Mouse (Mus musculus) heart, adult 11 months (tissue): ENCODE measurements at regions not wholly inside any gene's neighbourhood (a gene's known extent, or its start where the extent isn't known, plus 50 kb on each side); places are given as distances from the start of the nearest gene placed in this dataset.
"Not testable (repeated sequence)": the region's sequence is repeated elsewhere in the genome, so short reads cannot be mapped to it uniquely, and the experiment has no call there.

Experiments used
- DNase-seq: peaks from one replicate; pipeline ENCODE4 v3.0.0; 2022

DNA sequence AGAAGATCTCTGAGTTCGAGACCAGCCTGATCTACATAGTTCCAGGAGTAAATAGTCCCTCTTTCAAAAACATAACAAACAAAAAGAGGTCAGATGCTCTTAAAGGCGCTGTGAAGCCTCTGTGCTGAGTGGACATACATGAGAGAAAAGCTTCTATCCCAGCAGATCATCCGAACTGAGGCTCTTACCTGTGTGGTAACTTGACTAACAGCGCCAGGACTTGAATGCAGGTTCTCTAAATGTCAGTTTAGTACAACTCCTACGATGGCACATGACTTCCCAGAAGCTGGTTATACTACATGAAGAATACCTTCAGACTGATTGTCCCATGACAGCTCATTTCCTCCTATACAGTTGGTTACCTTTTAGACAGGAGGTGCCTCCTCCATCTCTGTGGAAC lies 220.4 kb downstream of the Gm31371 start:
- DNase-seq, result peak; percentile 96

DNA sequence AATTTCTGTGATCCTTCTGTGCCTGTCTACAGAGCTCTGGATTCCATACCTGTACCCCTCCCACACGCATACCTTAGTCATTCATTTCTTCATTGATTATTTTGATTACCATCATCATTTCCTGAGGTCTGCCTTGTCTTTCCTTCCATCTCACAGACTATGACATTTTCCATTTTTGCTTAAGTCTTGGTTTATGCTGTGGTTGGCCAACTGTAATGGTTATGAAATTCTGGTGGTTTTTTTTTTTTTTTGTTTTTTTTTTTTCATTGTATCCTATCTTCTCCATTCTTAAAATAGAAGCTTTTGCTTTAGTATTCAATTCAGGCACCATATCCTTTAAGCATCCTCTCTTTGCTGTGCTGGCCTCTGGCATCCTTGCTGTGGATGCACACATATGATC lies 227.4 kb downstream of the Gm15319 start:
- DNase-seq, result not testable (repeated sequence)

DNA sequence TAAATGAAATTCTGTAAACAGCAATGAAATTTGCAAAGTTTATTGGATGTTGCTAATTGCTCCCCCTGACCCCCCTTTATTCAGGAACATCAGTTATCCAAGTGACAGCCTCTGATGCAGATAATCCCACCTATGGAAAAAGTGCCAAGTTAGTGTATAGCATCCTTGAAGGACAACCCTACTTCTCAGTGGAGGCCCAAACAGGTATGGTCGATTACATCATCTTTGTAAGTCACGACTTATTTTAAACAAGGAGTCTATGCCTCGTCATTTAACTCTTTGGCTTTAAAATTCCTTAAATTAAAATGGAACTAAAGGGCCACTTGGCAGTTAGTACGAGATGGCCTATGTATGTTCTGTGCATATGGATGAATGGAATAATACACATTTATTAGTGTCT lies 217.6 kb downstream of the Gm15319 start:
- DNase-seq, result peak; percentile 85

DNA sequence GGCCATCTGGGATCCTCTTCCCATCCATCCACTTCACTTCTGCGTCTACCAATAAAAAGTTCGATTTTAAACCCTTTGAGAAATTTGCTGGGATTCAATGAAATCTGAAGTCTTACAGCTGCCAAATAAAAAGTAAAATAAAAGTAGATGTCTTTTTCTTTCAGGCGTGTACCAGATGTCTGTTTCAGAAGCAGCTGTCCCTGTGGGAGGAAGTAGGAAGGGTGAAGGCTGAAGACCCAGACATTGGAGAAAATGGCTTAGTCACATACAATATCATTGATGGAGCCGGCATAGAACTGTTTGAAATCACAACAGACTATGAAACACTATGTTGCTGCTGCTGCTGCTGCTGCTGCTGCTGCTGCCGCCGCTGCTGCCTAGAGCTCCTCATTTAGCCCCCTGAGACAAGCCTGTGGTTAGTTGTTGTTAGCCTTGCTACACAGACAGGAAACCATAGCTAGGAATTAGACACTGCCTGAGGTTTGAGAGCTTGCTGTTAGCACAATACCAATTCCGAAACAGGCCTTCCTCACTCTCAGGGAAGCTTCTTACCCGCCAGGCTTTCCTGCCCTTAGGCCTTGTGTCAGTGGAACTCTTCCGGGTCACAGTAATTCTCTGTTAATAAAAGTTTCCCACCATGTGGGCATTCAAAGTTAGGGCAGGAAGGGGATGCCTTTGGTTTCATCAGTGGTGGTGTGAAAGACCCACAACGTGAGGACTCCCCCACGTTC lies 211.5 kb downstream of the Gm15319 start:
- DNase-seq, result peak; percentile 46

DNA sequence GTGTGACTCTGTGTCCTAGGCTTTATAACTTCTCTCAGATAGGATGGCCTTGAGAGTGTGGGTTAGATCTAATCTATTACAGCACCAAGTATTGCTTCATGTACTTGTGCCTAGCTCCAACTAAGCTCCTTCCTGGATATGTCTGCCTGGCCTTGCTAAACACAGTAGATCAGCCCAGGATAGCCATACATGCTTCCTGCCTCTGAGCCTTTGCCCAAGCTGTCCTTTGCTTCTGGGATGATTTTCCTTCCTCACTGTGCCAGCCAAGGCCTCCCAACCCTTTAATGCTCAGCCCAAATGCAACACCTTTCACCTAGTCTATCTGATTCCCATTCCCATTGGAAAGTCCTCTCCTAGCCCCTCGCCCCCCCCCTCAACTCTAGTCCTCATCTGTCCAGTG lies 208.9 kb downstream of the Gm15319 start:
- peak; percentile 96 for DNase-seq
